Mouse (Mus musculus) spleen, postnatal 10 days (tissue): ENCODE measurements around the gene Cnbd2.

ENCODE experiments used
- DNase-seq, 2 experiments: peaks; one replicate each; pipeline ENCODE4 v3.0.0; 2021 to 2022; ENCODE audit warnings: low spot score in 2 of 2

Cnbd2 gene

GRCm38 (mm10) chr2:156311441-156311840 lies 658 bp upstream of the Cnbd2 start:
- DNase-seq = no peak

DNA sequence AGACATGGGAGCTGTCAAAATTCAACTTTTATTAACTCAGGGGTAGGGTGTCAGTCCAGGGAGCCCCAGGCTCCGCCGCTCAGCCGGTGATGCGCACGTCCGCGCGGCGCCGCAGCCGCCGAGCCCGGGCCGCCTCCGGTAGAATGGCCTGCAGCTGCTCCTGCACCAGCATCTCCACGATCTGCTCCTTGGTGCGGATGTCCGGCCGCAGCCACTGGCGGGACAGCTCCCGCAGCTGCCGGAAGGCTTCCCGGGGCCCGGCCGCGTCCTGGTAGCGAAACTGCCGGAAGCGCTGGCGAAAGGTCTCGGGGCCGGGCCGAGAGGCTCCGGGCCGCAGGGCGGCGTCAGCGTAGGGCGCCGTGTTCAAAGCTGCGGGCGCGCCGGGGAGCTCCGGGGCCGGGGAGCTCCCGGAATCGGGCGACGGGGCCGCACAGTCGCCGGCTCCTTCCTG lies 233 bp upstream of the Cnbd2 start:
- DNase-seq = peak; percentile 75 to 80

DNA sequence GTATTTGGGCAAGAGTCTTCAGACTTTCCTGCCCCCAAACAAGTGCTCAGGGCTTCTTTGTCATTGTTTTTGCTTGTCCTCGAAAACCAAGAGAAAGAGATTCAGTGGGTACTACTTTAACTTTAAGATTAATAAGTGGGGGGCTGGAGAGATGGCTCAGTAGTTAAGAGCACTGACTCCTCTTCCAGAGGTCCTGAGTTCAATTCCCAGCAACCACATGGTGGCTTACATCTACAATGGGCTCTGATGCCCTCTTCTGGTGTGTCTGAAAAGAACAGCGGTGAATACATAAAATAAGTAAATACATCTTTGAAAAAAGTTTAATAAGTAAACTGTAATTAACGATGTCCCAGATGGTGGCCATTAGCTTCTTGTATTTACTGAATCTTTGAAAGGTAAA lies 1.1 kb downstream of the Cnbd2 start:
- DNase-seq = no peak

DNA sequence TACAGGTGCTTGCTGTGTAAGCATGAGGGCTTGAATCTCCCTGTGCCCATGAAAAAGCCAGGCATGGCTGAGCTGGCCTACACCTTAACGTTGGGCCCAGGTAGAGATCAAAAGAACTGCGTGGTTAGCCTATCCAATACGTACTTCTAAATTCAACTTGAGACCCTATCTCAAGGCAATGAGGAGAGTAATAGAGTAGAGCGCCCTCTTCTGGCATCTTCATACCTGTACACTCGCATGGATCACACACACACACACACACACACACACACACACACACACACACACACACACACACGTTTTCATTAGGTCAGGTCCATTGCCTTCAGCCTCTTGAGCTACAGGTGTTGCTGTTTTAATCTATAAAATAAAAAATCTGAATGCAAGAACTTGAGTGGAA lies 2.7 kb downstream of the Cnbd2 start:
- DNase-seq = no peak

GRCm38 (mm10) chr2:156318491-156318890 lies 6.4 kb downstream of the Cnbd2 start:
- DNase-seq = no peak

GRCm38 (mm10) chr2:156321538-156321937 lies 9.4 kb downstream of the Cnbd2 start:
- no peak for DNase-seq

DNA sequence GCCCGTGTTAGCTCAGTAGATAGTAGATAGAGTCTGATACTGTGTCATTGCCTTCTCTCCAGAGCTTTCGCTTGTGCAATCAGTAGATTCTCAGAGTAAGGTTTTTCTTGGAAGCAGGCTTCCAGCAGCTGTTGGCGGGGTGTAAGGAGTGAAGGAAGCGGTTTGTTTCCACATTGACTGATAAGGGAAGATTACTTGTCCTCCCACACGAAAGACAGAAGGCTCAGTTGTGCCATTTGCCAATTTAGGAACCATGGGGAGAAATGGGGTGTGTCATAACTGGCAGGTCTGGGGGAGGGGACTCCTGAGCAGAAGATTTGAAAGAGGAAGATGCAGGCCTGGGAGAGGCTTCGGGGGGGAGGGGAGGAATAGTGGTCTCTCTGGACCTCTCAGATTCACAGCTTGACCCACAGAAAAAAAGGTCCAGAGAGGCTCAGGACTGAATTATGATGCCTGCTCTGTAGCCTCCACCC lies 12.1 kb downstream of the Cnbd2 start:
- no peak for DNase-seq

GRCm38 (mm10) chr2:156324681-156325080 lies 12.6 kb downstream of the Cnbd2 start:
- peak in 1 of 2 experiments; percentile 34 for DNase-seq

DNA sequence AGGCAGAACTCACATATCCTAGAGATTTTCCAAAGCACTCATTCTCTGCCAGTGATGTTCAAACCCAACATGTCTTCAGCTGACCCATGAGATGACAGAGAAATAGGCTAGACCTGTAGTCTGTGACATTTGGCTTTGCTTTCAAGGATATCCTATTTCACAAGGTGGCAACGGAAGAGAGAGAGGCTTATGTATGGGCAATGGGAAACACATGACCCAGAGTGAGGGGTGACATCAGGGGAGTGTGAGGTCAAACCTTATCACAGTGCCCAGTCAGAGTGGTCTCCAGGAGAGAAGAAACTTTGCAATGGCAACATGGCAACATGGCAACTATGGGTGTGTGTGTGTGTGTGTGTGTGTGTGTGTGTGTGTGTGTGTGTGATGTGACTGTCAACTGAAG lies 18.6 kb downstream of the Cnbd2 start:
- no peak for DNase-seq

- no peak for DNase-seq
These were observed 19.4 kb downstream of the Cnbd2 start for GRCm38 (mm10) chr2:156331446-156331965.

DNA sequence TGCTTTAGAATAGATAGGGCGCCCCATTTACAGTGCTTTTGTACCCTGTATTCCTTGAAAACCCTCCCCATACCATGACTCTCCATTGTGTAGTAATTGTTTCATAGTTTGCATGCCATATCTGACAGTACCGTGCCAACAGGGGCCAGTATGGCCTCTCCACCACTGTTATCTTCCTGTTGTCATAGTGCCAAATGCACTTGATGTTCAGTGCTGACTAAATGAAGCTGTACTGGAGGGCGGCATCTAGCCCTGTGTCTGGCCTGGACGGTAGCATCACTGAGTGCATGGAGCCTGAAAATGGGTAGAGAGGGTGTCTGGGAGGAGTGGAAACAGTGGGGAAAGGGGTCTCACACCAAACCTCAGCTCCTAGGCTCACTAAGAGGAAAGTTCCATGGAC lies 28.0 kb downstream of the Cnbd2 start:
- DNase-seq = no peak

DNA sequence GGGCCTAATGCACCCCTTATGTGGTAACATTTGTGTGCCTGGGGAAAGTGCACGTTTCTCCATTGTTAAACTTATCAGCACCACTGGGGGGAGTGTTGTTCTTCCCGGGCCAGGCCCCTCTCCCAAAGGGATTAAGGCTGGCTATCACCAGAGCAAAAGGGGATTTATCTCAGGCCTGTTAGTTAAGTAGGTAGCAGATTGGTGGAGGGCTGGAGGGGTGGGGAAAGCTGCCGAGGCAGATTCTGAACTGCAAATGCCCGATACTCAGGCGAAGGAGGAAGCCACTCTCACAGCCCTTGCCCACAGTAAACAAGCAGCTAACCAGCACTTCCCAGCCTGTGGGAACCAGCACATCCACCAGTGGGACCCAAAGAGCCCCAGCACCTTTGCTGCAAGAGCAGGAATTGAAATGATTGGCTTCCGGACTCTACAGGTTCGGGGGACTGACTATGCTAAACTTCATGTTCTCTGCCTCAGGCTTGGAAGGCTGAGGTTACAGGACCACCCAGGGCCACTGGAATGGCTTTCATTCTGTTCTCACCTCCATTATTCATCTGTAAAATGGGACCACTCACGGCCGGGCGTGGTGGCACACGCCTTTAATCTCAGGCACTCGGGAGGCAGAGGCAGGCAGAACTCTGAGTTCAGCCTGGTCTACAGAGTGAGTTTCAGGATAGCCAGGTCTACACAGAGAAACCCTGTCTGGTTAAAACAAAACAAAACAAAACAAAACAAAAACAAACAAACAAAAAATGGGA lies 32.9 kb downstream of the Cnbd2 start:
- no peak for DNase-seq

GRCm38 (mm10) chr2:156348812-156349211 lies 36.7 kb downstream of the Cnbd2 start:
- DNase-seq = no peak

DNA sequence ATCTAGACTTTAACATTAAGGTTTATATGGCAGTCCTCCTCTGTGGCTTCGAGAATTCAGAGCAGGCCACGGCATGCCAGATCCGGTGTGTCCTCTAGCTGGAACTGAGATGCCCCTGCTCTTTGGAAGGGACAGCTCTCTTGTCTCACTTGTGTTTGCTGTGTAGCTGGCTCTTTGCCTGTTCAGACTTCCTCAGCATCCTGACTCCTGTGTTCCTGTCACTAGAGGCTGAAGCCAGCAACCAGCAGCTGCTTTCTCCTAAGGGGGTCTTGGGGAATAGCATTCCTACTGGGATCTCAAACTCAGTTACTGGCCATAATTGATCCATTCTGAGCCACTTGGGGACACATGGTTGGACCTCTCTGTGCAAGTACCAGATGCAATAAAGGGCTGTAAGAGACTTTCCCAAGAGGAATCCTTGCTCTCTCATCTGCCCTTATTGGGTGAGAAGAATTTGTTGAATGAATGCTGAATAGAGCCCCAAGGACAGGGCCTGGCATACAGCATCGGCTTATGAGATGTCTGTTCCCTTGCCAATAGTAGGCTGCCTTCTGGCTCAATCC lies 37.3 kb downstream of the Cnbd2 start:
- DNase-seq = no peak

GRCm38 (mm10) chr2:156351243-156351642 lies 39.1 kb downstream of the Cnbd2 start:
- peak in 1 of 2 experiments; percentile 39 for DNase-seq

DNA sequence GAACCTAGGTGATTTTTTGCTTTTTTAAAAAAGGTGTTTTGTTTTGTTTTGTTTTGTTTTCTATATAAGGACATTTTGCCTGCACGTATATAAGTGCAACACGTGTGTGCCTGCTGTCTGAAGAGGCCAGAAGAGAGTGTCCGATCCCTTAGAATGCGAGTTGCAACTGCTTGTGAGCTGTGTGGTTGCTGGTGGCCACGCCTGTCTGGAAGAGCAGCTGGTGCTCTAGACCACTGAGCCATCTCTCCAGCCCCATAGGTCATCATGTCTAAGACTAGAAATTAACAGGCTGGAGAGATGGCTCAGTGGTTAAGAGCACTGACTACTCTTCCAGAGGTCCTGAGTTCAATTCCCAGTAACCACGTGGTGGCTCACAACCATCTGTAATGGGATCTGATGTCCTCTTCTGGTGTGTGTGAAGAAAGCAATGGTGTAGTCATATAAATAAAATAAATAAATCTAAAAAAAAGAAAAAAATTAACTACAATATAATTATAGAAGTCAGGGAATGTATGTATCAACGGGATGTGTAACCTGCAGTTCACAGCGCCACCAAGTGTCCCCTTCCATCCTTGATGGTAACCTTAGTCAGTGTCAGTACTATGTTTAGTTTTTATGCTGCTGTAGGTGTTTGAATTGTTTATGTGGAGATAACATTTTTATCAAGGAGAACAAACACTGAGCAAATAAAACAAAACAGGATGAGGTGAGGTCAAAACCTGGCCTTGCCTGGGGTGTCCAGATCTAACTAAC lies 40.5 kb downstream of the Cnbd2 start:
- no peak for DNase-seq

GRCm38 (mm10) chr2:156353265-156353692 lies 41.2 kb downstream of the Cnbd2 start:
- DNase-seq = no peak

DNA sequence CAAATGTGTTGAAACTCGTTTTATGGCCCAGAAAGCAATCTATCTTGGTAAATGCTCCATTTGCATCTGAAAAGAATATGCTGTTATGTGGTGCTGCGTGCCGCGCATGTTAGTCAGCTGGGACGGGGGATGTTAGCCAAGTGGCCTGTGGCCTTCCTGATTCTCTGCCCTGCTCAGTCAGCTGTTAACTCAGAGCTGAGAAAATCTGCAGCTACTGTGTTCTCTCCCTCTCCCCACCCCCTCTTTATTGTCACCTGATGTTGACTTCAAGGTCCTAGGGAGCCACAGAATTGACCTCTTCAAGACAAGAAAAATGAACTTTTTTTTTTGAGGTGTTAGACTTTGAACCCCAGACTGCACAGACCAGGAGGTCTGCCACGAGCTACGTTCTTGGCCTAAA lies 43.9 kb downstream of the Cnbd2 start:
- DNase-seq = no peak

DNA sequence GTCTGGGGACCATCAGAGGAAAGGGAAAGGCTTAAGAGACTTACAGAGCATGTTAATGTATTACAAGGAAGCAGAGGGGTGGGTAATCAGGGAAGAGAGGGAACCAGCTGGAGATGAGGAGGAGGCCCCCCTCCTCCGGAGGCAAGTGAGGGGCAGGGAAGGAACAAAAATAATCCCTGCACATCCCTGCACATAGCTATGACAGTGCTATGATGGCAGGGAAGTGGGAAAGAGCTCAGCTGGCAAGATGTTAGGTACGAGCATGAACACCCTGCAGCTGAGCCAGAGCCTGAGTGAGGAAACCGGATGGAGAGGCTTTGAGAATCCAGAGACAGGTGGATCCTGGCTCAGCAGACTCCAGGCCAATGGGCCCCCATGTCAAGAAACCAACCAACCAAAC lies 56.4 kb downstream of the Cnbd2 start:
- DNase-seq = no peak

- DNase-seq = no peak
These were observed 58.8 kb downstream of the Cnbd2 start for GRCm38 (mm10) chr2:156370896-156371295.

DNA sequence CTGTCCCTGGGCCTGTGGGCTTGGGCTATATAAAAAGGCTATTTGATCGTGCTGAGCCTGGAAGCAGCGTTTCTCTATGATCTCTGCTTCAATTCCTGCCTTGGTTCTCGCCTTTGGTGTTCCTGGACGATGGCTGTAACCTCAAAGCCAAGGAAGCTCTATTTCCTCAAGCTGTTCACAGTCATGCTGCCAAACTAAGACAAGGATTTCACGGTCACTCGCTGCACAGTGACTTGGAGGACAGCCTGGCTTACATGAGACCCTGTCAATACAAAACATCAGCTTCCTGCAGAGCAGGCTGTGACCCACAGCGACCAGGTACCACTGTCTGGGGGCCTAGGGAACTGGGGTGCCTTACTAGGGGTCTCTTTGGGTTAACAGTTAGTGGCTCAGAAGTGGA lies 64.9 kb downstream of the Cnbd2 start:
- no peak for DNase-seq

- no peak for DNase-seq
These were observed 67.8 kb downstream of the Cnbd2 start for GRCm38 (mm10) chr2:156379929-156380328.
